Mouse (Mus musculus): ENCODE measurements around the gene 9530053A07Rik. TPM values are rescaled to one million over a fixed set of nuclear protein-coding genes. Genes with fewer than 3 reads are reported as not detected.
A peak's percentile ranks its signal among the peaks of the same experiment; 100 is the strongest.
"Not testable (repeated sequence)": the region's sequence is repeated elsewhere in the genome, so short reads cannot be mapped to it uniquely, and the experiment has no call there.

Gene 9530053A07Rik
- polyA plus RNA-seq (2014; fragmentation: Nextera tagmentation; extraction: Ambion mirVana), result 0.07 TPM in 1 of 2 replicates, not detected in the other

DNA sequence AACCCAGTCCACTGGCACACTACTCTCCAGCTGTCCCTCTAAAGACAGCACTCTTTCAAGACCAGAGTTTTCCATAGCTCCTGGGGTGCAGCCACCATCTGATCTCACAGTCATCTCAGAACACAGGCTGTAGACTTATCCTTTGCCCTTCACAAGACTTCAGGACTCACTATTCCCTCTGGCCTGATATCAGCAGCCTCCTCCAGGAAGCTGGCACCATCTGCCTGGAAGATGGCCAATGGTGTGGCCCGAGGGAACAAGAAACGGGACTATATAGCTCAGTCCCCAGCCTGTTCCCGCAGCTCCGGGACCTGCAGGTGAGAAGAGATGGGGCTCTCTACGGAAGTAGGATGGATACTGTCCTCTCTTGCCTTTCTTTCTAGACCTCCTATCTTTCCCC lies at the start of gene 9530053A07Rik:
Gene 9530053A07Rik (plus strand): TSS at position 301 of the 400 bp plus-strand sequence.
- H3K27ac ChIP-seq (ENCODE audit: low read length), result no peak within 1 kb of the TSS
- no peaks in the 10 kb centered on the region for H3K4me1 ChIP-seq (ENCODE audit: control insufficient read depth, insufficient read depth, low read length)
- H3K36me3 ChIP-seq (ENCODE audit: control insufficient read depth, insufficient read depth, low read length), result no peaks in the 10 kb centered on the region
- WGBS, result 88% methylated on average over 5 of the region's 5 CpGs
- no peak within 1 kb of the TSS for H3K9ac ChIP-seq (replicated peaks; ENCODE audit: low read depth, low read length)
- ATAC-seq (ENCODE audit: insufficient number of reproducible peaks, insufficient read depth, low FRiP score, low read depth), result no peak
- no peaks in the 10 kb centered on the region for H3K9me3 ChIP-seq (ENCODE audit: control insufficient read depth, low read depth, low read length)
- no peak within 1 kb of the TSS for H3K4me2 ChIP-seq (replicated peaks; ENCODE audit: low read depth, low read length)
- H3K27me3 ChIP-seq (ENCODE audit: control insufficient read depth, insufficient read depth, low read length), result no peaks in the 10 kb centered on the region
- H3K4me3 ChIP-seq (ENCODE audit: low read depth, low read length), result no peak within 1 kb of the TSS

DNA sequence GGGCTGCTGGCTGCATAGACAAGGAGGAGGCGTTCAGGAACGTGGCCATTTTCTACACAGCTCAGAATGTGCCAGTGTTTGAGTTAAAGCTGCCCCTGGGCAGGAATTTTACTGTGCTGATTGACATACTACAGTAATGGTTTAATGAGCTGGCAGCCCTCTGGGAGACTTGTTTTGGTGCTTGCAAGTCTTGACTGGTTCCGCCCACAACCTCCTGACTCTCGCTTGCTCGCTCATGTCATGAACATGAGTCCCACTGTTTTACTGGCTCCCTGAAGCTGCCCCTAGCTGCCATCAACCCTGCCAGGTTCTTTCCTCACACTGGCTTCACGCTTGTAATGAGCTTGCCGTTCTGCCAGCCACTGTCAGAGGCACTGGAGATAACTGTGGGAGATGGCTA lies 45.1 kb upstream of the 9530053A07Rik start:
- Histone ChIP-seq H3K4me2 (replicated peaks; ENCODE audit: low read depth, low read length) (no peak overlapping the region), H3K36me3 (ENCODE audit: control insufficient read depth, insufficient read depth, low read length) (no peaks in the 10 kb centered on the region), H3K27ac (ENCODE audit: low read length) (no peak overlapping the region), H3K4me3 (ENCODE audit: low read depth, low read length) (no peak overlapping the region), H3K9ac (replicated peaks; ENCODE audit: low read depth, low read length) (no peak overlapping the region), H3K4me1 (ENCODE audit: control insufficient read depth, insufficient read depth, low read length) (no peaks in the 10 kb centered on the region), H3K27me3 (ENCODE audit: control insufficient read depth, insufficient read depth, low read length) (no peaks in the 10 kb centered on the region), H3K9me3 (ENCODE audit: control insufficient read depth, low read depth, low read length) (no peaks in the 10 kb centered on the region)
- no peak for ATAC-seq (ENCODE audit: insufficient number of reproducible peaks, insufficient read depth, low FRiP score, low read depth)
- 77% methylated on average over 7 of the region's 7 CpGs for WGBS

DNA sequence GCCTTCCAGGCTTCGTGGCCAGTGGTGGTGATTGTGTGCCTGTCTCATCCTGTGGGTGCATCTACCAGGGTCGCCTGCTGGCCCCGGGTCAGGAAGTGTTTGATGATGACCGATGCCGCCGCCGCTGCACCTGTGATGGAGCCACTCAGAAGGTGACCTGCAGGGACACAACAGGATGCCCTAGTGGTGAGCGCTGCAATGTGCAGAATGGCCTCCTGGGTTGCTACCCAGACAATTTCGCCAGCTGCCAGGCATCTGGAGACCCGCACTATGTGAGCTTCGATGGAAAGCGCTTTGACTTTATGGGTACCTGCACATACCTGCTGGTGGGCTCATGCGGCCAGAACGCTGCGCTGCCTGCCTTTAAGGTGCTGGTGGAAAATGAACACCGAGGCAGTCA lies 43.0 kb upstream of the 9530053A07Rik start:
- Histone ChIP-seq H3K4me1 (ENCODE audit: control insufficient read depth, insufficient read depth, low read length) (no peaks in the 10 kb centered on the region), H3K36me3 (ENCODE audit: control insufficient read depth, insufficient read depth, low read length) (no peaks in the 10 kb centered on the region), H3K9me3 (ENCODE audit: control insufficient read depth, low read depth, low read length) (no peaks in the 10 kb centered on the region), H3K27me3 (ENCODE audit: control insufficient read depth, insufficient read depth, low read length) (no peaks in the 10 kb centered on the region), H3K27ac (ENCODE audit: low read length) (no peak overlapping the region), H3K4me3 (ENCODE audit: low read depth, low read length) (no peak overlapping the region), H3K9ac (replicated peaks; ENCODE audit: low read depth, low read length) (no peak overlapping the region), H3K4me2 (replicated peaks; ENCODE audit: low read depth, low read length) (no peak overlapping the region)
- ATAC-seq (ENCODE audit: insufficient number of reproducible peaks, insufficient read depth, low FRiP score, low read depth), result no peak
- WGBS, result 79% methylated on average over 16 of the region's 16 CpGs

DNA sequence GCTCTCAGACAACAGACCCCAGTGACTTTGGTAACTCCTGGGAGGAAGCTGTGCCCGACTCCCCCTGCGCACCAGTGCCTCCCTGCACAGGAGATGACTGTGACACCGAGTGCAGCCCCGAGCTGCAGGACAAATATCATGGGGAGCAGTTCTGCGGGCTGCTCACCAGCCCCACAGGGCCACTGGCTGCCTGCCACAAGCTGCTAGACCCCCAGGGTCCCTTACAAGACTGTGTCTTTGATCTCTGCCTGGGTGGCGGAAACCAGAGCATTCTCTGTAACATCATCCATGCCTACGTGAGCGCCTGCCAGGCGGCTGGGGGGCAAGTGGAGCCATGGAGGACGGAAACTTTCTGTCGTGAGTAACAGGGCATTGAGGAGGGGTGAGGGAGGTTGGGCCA lies 35.7 kb upstream of the 9530053A07Rik start:
- Histone ChIP-seq H3K4me3 (ENCODE audit: low read depth, low read length) (no peak overlapping the region), H3K36me3 (ENCODE audit: control insufficient read depth, insufficient read depth, low read length) (no peaks in the 10 kb centered on the region), H3K9ac (replicated peaks; ENCODE audit: low read depth, low read length) (no peak overlapping the region), H3K9me3 (ENCODE audit: control insufficient read depth, low read depth, low read length) (no peaks in the 10 kb centered on the region; the same call in 1 of the 2 replicates), H3K27ac (ENCODE audit: low read length) (no peak overlapping the region), H3K4me2 (replicated peaks; ENCODE audit: low read depth, low read length) (no peak overlapping the region), H3K4me1 (ENCODE audit: control insufficient read depth, insufficient read depth, low read length) (no peaks in the 10 kb centered on the region), H3K27me3 (ENCODE audit: control insufficient read depth, insufficient read depth, low read length) (no peaks in the 10 kb centered on the region)
- ATAC-seq (ENCODE audit: insufficient number of reproducible peaks, insufficient read depth, low FRiP score, low read depth), result no peak
- WGBS, result 56% methylated on average over 11 of the region's 11 CpGs

DNA sequence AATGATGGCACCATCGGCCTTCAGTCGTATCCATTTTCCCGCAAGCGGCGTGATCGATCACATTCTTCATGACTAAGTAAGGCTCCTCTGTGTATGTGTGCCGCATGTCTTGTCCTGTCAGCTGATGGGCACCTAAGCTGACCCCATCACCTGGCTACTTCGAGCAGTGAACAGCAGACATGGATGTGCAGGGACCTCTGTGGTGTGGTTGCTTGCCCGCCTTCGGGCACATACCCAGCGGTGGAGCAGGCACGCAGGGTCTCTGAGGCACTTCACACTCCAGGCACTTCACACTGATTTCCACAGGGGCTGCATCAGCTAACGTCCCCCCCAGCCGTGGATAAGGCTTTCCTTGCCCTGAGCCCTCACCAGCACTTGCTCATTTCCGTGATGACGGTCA lies 30.2 kb upstream of the 9530053A07Rik start:
- no peak for ATAC-seq (ENCODE audit: insufficient number of reproducible peaks, insufficient read depth, low FRiP score, low read depth)
- Histone ChIP-seq H3K4me3 (ENCODE audit: low read depth, low read length) (no peak overlapping the region), H3K9me3 (ENCODE audit: control insufficient read depth, low read depth, low read length) (peaks cover 5% of the 10 kb centered on the region; the same call in 1 of the 2 replicates), H3K4me1 (ENCODE audit: control insufficient read depth, insufficient read depth, low read length) (no peaks in the 10 kb centered on the region), H3K9ac (replicated peaks; ENCODE audit: low read depth, low read length) (no peak overlapping the region), H3K27ac (ENCODE audit: low read length) (no peak overlapping the region), H3K4me2 (replicated peaks; ENCODE audit: low read depth, low read length) (no peak overlapping the region), H3K36me3 (ENCODE audit: control insufficient read depth, insufficient read depth, low read length) (no peaks in the 10 kb centered on the region), H3K27me3 (ENCODE audit: control insufficient read depth, insufficient read depth, low read length) (no peaks in the 10 kb centered on the region)
- WGBS, result 92% methylated on average over 16 of the region's 16 CpGs

DNA sequence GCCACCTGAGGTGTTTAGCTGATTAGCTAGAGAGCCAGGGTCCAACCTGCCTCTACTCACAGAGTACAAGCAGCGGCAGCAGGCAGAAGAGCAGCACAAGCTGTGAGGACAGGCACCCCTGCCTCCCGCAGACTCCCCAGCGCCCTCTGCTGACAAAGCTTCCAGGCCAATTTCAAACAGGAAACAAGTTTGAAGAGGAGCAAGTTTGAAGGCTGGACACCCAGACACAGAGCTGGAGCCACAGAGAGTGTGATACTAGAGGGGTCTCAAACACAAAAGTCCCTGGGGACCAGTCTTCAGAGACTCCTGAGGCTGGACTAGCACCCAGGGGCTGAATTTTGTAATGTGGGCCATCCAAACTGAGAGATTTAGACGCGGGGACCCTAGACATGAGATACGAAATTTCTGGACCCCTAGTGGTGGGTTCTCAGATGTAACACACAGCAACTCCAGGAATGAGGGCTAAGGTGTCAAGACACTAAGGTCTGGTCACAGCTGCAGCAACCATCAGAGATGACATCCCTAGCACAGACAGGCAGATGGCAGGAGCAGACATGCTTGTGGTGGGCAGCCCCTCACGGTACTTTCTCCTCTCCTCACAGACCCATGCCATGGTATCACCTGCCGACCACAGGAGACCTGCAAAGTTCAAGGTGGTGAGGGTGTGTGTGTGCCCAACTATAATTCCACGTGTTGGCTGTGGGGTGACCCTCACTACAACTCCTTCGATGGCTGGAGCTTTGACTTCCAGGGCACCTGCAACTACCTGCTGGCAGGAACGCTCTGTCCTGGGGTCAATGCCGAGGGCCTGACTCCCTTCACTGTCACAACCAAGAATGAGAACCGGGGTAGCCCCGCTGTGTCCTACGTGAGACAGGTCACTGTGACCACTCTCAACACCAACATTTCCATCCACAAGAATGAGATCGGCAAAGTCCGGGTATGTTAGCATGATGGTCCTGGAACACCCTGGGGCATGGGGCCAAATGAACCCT lies 28.4 kb upstream of the 9530053A07Rik start:
- H3K36me3 ChIP-seq (ENCODE audit: control insufficient read depth, insufficient read depth, low read length), result no peaks in the 10 kb centered on the region
- peaks cover 5% of the 10 kb centered on the region; the same call in 1 of the 2 replicates for H3K9me3 ChIP-seq (ENCODE audit: control insufficient read depth, low read depth, low read length)
- H3K4me3 ChIP-seq (ENCODE audit: low read depth, low read length), result no peak overlapping the region
- no peak overlapping the region for H3K4me2 ChIP-seq (replicated peaks; ENCODE audit: low read depth, low read length)
- H3K27me3 ChIP-seq (ENCODE audit: control insufficient read depth, insufficient read depth, low read length), result no peaks in the 10 kb centered on the region
- no peak for ATAC-seq (ENCODE audit: insufficient number of reproducible peaks, insufficient read depth, low FRiP score, low read depth)
- 63% methylated on average over 17 of the region's 17 CpGs for WGBS
- H3K9ac ChIP-seq (replicated peaks; ENCODE audit: low read depth, low read length), result no peak overlapping the region
- H3K27ac ChIP-seq (ENCODE audit: low read length), result no peak overlapping the region
- H3K4me1 ChIP-seq (ENCODE audit: control insufficient read depth, insufficient read depth, low read length), result no peaks in the 10 kb centered on the region

DNA sequence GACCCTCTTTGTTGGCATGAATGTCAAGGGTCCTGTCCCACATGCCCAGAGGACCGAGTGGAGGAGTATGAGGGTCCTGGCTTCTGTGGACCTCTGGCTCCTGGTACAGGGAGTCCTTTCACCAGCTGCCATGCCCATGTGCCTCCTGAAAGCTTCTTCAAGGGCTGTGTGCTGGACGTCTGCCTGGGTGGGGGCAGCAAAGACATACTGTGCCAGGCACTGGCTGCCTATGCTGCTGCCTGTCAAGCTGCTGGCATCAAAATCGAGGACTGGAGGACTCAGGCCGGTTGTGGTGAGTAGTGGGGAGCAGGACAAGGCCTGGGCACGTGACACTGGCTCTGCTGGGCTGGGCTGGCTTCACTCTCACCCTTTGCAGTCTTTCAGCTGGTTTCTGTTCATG lies 26.3 kb upstream of the 9530053A07Rik start:
- H3K27ac ChIP-seq (ENCODE audit: low read length); H3K4me3 ChIP-seq (ENCODE audit: low read depth, low read length); H3K36me3 ChIP-seq (ENCODE audit: control insufficient read depth, insufficient read depth, low read length); ATAC-seq (ENCODE audit: insufficient number of reproducible peaks, insufficient read depth, low FRiP score, low read depth); H3K9ac ChIP-seq (replicated peaks; ENCODE audit: low read depth, low read length); H3K4me1 ChIP-seq (ENCODE audit: control insufficient read depth, insufficient read depth, low read length); H3K27me3 ChIP-seq (ENCODE audit: control insufficient read depth, insufficient read depth, low read length); H3K9me3 ChIP-seq (ENCODE audit: control insufficient read depth, low read depth, low read length); H3K4me2 ChIP-seq (replicated peaks; ENCODE audit: low read depth, low read length): not testable (repeated sequence)
- WGBS, result 45% methylated on average over 5 of the region's 5 CpGs

DNA sequence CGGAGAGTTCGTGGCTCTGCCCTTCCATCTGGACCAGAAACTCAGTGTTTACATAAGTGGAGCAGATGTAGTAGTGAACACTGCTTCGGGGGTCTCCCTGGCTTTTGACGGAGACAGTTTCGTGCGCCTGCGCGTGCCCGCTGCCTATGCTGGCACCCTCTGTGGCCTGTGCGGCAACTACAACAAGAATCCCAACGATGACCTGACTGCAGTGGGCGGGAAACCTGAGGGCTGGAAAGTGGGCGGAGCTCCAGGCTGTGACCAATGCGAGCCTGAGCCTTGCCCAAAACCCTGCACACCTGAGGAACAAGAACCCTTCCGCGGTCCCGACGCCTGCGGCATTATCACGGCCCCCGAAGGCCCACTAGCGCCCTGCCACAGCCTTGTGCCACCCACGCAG lies 24.6 kb upstream of the 9530053A07Rik start:
- ATAC-seq (ENCODE audit: insufficient number of reproducible peaks, insufficient read depth, low FRiP score, low read depth), result peak; percentile 76; the same call in 1 of the 2 replicates
- H3K9ac ChIP-seq (replicated peaks; ENCODE audit: low read depth, low read length), result peak overlapping the region; percentile 21; the same call in 1 of the 2 replicates
- WGBS, result 7% methylated on average over 23 of the region's 23 CpGs

More for the DNA sequence above, 24.6 kb upstream of the 9530053A07Rik start:
- no peaks in the 10 kb centered on the region for H3K36me3 ChIP-seq (ENCODE audit: control insufficient read depth, insufficient read depth, low read length)
- peak overlapping the region; percentile 12; the same call in 1 of the 2 replicates for H3K4me3 ChIP-seq (ENCODE audit: low read depth, low read length)
- peak overlapping the region; percentile 44 for H3K4me2 ChIP-seq (replicated peaks; ENCODE audit: low read depth, low read length)
- H3K4me1 ChIP-seq (ENCODE audit: control insufficient read depth, insufficient read depth, low read length), result no peaks in the 10 kb centered on the region
- no peaks in the 10 kb centered on the region for H3K27me3 ChIP-seq (ENCODE audit: control insufficient read depth, insufficient read depth, low read length)
- H3K9me3 ChIP-seq (ENCODE audit: control insufficient read depth, low read depth, low read length), result no peaks in the 10 kb centered on the region
- H3K27ac ChIP-seq (ENCODE audit: low read length), result no peak overlapping the region

Measured in stomach, embryonic 14.5 days (tissue).